Mouse (Mus musculus): ENCODE results near the gene Lypd6. TPM values are rescaled to one million over a fixed set of nuclear protein-coding genes. Genes with fewer than 3 reads are reported as not detected.
A peak's percentile ranks its signal among the peaks of the same experiment; 100 is the strongest.

Gene Lypd6
- polyA plus RNA-seq, 1 experiment from 2014 or later: 8.5 TPM

- H3K4me3 ChIP-seq: no peak overlapping the region
- H3K4me2 ChIP-seq (replicated peaks): no peak overlapping the region
- H3K27me3 ChIP-seq: no peaks in the 10 kb centered on the region
- WGBS: 86% methylated on average over 3 of the region's 3 CpGs
- H3K9ac ChIP-seq: no peak overlapping the region
- ATAC-seq (ENCODE audit: insufficient number of reproducible peaks, insufficient read depth, low FRiP score, low TSS enrichment): no peak
- no peaks in the 10 kb centered on the region for H3K9me3 ChIP-seq
- H3K4me1 ChIP-seq: peaks cover 8% of the 10 kb centered on the region
- no peaks in the 10 kb centered on the region for H3K36me3 ChIP-seq
- no peak overlapping the region for H3K27ac ChIP-seq
These were observed 44.9 kb downstream of the Lypd6 start for GRCm38 (mm10) chr2:50111169-50111568.

- 42% methylated on average over 1 of the region's 1 CpGs for WGBS
- Histone ChIP-seq H3K27ac (no peak overlapping the region), H3K27me3 (no peaks in the 10 kb centered on the region), H3K9me3 (no peaks in the 10 kb centered on the region), H3K4me3 (no peak overlapping the region), H3K4me1 (peaks cover 8% of the 10 kb centered on the region), H3K4me2 (replicated peaks) (no peak overlapping the region), H3K36me3 (no peaks in the 10 kb centered on the region), H3K9ac (no peak overlapping the region)
- ATAC-seq (ENCODE audit: insufficient number of reproducible peaks, insufficient read depth, low FRiP score, low TSS enrichment): no peak
These were observed 45.4 kb downstream of the Lypd6 start for GRCm38 (mm10) chr2:50111609-50112008.

- Histone ChIP-seq H3K27me3 (no peaks in the 10 kb centered on the region), H3K27ac (no peak overlapping the region), H3K4me1 (peaks cover 8% of the 10 kb centered on the region), H3K9me3 (no peaks in the 10 kb centered on the region), H3K4me3 (no peak overlapping the region), H3K36me3 (no peaks in the 10 kb centered on the region), H3K4me2 (replicated peaks) (no peak overlapping the region), H3K9ac (no peak overlapping the region)
- 89% methylated on average over 5 of the region's 5 CpGs for WGBS
- ATAC-seq (ENCODE audit: insufficient number of reproducible peaks, insufficient read depth, low FRiP score, low TSS enrichment): no peak
These were observed 46.2 kb downstream of the Lypd6 start for GRCm38 (mm10) chr2:50112427-50112826.

- H3K4me1 ChIP-seq: peaks cover 5% of the 10 kb centered on the region
- H3K4me2 ChIP-seq (replicated peaks): no peak overlapping the region
These were observed 52.9 kb downstream of the Lypd6 start for GRCm38 (mm10) chr2:50119101-50119500.

GRCm38 (mm10) chr2:50120839-50121238 lies 54.6 kb downstream of the Lypd6 start:
- Histone ChIP-seq H3K4me2 (replicated peaks) (no peak overlapping the region), H3K9ac (no peak overlapping the region), H3K4me1 (peaks cover 11% of the 10 kb centered on the region), H3K27ac (no peak overlapping the region), H3K9me3 (no peaks in the 10 kb centered on the region), H3K27me3 (no peaks in the 10 kb centered on the region), H3K4me3 (no peak overlapping the region), H3K36me3 (no peaks in the 10 kb centered on the region)
- ATAC-seq (ENCODE audit: insufficient number of reproducible peaks, insufficient read depth, low FRiP score, low TSS enrichment): no peak
- 82% methylated on average over 9 of the region's 9 CpGs for WGBS

More at GRCm38 (mm10) chr2:50119101-50119500, 52.9 kb downstream of the Lypd6 start:
- H3K27ac ChIP-seq: no peak overlapping the region
- H3K9ac ChIP-seq: no peak overlapping the region
- H3K4me3 ChIP-seq: no peak overlapping the region
- 95% methylated on average over 7 of the region's 7 CpGs for WGBS
- no peaks in the 10 kb centered on the region for H3K36me3 ChIP-seq
- H3K9me3 ChIP-seq: no peaks in the 10 kb centered on the region
- no peak for ATAC-seq (ENCODE audit: insufficient number of reproducible peaks, insufficient read depth, low FRiP score, low TSS enrichment)
- H3K27me3 ChIP-seq: no peaks in the 10 kb centered on the region

- Histone ChIP-seq H3K4me1 (peaks cover 11% of the 10 kb centered on the region), H3K4me2 (replicated peaks) (no peak overlapping the region), H3K27ac (peak overlapping the region; percentile 71), H3K9me3 (no peaks in the 10 kb centered on the region), H3K9ac (no peak overlapping the region), H3K27me3 (no peaks in the 10 kb centered on the region), H3K36me3 (no peaks in the 10 kb centered on the region), H3K4me3 (no peak overlapping the region)
- peak; percentile 67; the same call in 1 of the 2 replicates for ATAC-seq (ENCODE audit: insufficient number of reproducible peaks, insufficient read depth, low FRiP score, low TSS enrichment)
- WGBS: 22% methylated on average over 5 of the region's 5 CpGs
These were observed 57.1 kb downstream of the Lypd6 start for GRCm38 (mm10) chr2:50123376-50123775.

- H3K27me3 ChIP-seq: no peaks in the 10 kb centered on the region
- H3K27ac ChIP-seq: no peak overlapping the region
- H3K9me3 ChIP-seq: no peaks in the 10 kb centered on the region
- no peak overlapping the region for H3K9ac ChIP-seq
- WGBS: 86% methylated on average over 9 of the region's 9 CpGs
- no peaks in the 10 kb centered on the region for H3K36me3 ChIP-seq
- peaks cover 11% of the 10 kb centered on the region for H3K4me1 ChIP-seq
- H3K4me3 ChIP-seq: no peak overlapping the region
- H3K4me2 ChIP-seq (replicated peaks): no peak overlapping the region
- ATAC-seq (ENCODE audit: insufficient number of reproducible peaks, insufficient read depth, low FRiP score, low TSS enrichment): no peak
These were observed 61.4 kb downstream of the Lypd6 start for GRCm38 (mm10) chr2:50127513-50128175.

- no peak overlapping the region for H3K4me3 ChIP-seq
- H3K36me3 ChIP-seq: no peaks in the 10 kb centered on the region
- peaks cover 7% of the 10 kb centered on the region; the same call in 1 of the 2 replicates for H3K4me1 ChIP-seq
- 72% methylated on average over 12 of the region's 12 CpGs for WGBS
- no peak for ATAC-seq (ENCODE audit: insufficient number of reproducible peaks, insufficient read depth, low FRiP score, low TSS enrichment)
- no peaks in the 10 kb centered on the region for H3K9me3 ChIP-seq
- H3K27ac ChIP-seq: no peak overlapping the region
- no peak overlapping the region for H3K4me2 ChIP-seq (replicated peaks)
- H3K9ac ChIP-seq: no peak overlapping the region
- no peaks in the 10 kb centered on the region for H3K27me3 ChIP-seq
These were observed 62.4 kb downstream of the Lypd6 start for GRCm38 (mm10) chr2:50128322-50129277.

- H3K4me3 ChIP-seq: no peak overlapping the region
- no peaks in the 10 kb centered on the region for H3K36me3 ChIP-seq
- no peak overlapping the region for H3K27ac ChIP-seq
- H3K27me3 ChIP-seq: no peaks in the 10 kb centered on the region
- 83% methylated on average over 3 of the region's 3 CpGs for WGBS
- no peaks in the 10 kb centered on the region for H3K9me3 ChIP-seq
- H3K4me1 ChIP-seq: no peaks in the 10 kb centered on the region; the same call in 1 of the 2 replicates
- no peak for ATAC-seq (ENCODE audit: insufficient number of reproducible peaks, insufficient read depth, low FRiP score, low TSS enrichment)
- no peak overlapping the region for H3K4me2 ChIP-seq (replicated peaks)
- no peak overlapping the region for H3K9ac ChIP-seq
These were observed 64.4 kb downstream of the Lypd6 start for GRCm38 (mm10) chr2:50130674-50131073.

- Histone ChIP-seq H3K4me2 (replicated peaks) (no peak overlapping the region), H3K4me1 (peaks cover 11% of the 10 kb centered on the region; the same call in 1 of the 2 replicates), H3K9ac (no peak overlapping the region), H3K9me3 (no peaks in the 10 kb centered on the region), H3K27me3 (no peaks in the 10 kb centered on the region), H3K36me3 (no peaks in the 10 kb centered on the region), H3K27ac (no peak overlapping the region), H3K4me3 (no peak overlapping the region)
- no peak for ATAC-seq (ENCODE audit: insufficient number of reproducible peaks, insufficient read depth, low FRiP score, low TSS enrichment)
- WGBS: 79% methylated on average over 6 of the region's 6 CpGs
These were observed 77.4 kb downstream of the Lypd6 start for GRCm38 (mm10) chr2:50143672-50144071.

GRCm38 (mm10) chr2:50147308-50147707 lies 81.1 kb downstream of the Lypd6 start:
- peaks cover 14% of the 10 kb centered on the region; the same call in 1 of the 2 replicates for H3K4me1 ChIP-seq
- ATAC-seq (ENCODE audit: insufficient number of reproducible peaks, insufficient read depth, low FRiP score, low TSS enrichment): no peak
- H3K36me3 ChIP-seq: no peaks in the 10 kb centered on the region
- H3K4me2 ChIP-seq (replicated peaks): no peak overlapping the region
- H3K27me3 ChIP-seq: no peaks in the 10 kb centered on the region
- no peak overlapping the region for H3K9ac ChIP-seq
- no peak overlapping the region for H3K27ac ChIP-seq
- H3K9me3 ChIP-seq: no peaks in the 10 kb centered on the region
- WGBS: 57% methylated on average over 9 of the region's 9 CpGs
- H3K4me3 ChIP-seq: no peak overlapping the region

Data from embryonic facial prominence, embryonic 12.5 days (tissue).